Mouse (Mus musculus) C2C12 (cell line): ENCODE measurements around the gene Zfp985.
"Not testable (repeated sequence)": the region's sequence is repeated elsewhere in the genome, so short reads cannot be mapped to it uniquely, and the experiment has no call there.

Experiments
- CEBPB ChIP-seq: IDR thresholded peaks from one replicate; pipeline ENCODE4 v1.6.1; 2011; ENCODE audit warnings: low read depth, mild to moderate bottlenecking, control low read depth, moderate library complexity
- CTCF ChIP-seq: IDR thresholded peaks from one replicate; pipeline ENCODE4 v1.5.1; 2011; ENCODE audit not compliant: control insufficient read depth, insufficient read depth, insufficient read length
- FOSL1 ChIP-seq: IDR thresholded peaks from one replicate; pipeline ENCODE4 v1.8.0; 2011; ENCODE audit warnings: mild to moderate bottlenecking, low read length; ENCODE audit not compliant: poor library complexity, insufficient read depth, severe bottlenecking
- MAX ChIP-seq: IDR thresholded peaks from one replicate; pipeline ENCODE4 v1.6.1; 2011; ENCODE audit warnings: mild to moderate bottlenecking, control low read depth
- MYOD1 ChIP-seq: IDR thresholded peaks from one replicate; pipeline ENCODE4 v1.6.1; 2011; ENCODE audit warnings: low read depth; ENCODE audit not compliant: control insufficient read depth, insufficient read length
- MYOG ChIP-seq: IDR thresholded peaks from one replicate; pipeline ENCODE4 v1.6.1; 2011; ENCODE audit not compliant: control insufficient read depth, insufficient read length; ENCODE audit errors: extremely low read depth
- USF1 ChIP-seq: IDR thresholded peaks from one replicate; pipeline ENCODE4 v1.6.1; 2011; ENCODE audit warnings: low read depth, mild to moderate bottlenecking, control low read depth, moderate library complexity

DNA sequence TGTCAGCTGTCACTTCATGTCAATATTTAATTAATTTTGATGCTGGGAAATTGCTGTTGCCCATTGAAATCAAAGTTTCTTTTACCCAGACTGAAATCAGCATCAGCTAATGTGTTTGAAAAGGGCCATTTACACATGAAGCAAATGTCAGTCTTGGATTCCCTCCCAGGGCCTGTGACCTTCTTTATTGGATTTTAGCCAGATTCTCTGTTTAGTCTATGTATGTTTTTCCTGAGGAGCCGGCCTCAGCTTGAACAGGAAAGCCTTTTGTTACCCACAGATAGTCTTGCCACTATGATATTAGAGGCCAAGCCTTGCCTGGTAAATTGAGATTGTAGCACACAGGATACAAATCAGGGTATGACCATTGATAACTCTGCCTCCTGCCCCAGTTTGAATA, 6.0 kb downstream of the Zfp985 start:
- TF ChIP-seq CEBPB, CTCF, MYOG, MAX, MYOD1, USF1, FOSL1: not testable (repeated sequence)
